Mouse (Mus musculus): ENCODE measurements around the gene Adamts14.

The Adamts14 gene

DNA sequence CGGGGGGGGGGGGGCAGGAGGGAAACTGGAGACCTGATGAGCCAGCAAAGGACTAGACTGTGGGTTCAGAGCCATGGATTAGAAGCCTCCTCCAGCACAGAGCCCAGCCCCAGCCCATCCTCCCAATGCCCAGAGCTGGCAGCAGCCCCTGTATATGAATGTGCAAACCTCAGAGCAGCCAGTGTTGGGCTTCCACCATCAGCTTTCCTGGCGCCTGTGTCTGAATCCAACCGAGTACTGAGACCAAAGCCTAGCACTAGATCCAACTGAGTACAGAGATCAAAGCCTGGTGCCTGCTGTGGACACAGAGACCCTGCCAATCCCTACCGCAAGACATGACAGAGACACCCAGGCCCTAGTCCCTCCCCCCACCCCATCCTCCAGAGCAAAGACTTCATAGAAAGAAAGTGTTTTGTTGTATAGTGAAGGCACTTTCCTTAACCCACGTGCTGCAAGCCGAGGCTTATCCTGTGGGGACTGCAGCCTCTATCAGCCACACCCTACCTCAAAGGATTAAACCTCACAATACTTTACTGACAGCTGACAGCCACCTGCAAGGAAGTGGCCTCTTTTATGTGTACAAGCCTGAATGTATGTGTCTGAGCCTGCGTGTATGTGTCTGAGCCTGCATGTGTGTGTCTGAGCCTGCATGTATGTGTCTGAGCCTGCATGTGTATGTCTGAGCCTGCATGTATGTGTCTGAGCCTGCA lies 40.2 kb downstream of the Adamts14 start:
- peak; percentile 10 for DNase-seq (ENCODE audit: low spot score)

DNA sequence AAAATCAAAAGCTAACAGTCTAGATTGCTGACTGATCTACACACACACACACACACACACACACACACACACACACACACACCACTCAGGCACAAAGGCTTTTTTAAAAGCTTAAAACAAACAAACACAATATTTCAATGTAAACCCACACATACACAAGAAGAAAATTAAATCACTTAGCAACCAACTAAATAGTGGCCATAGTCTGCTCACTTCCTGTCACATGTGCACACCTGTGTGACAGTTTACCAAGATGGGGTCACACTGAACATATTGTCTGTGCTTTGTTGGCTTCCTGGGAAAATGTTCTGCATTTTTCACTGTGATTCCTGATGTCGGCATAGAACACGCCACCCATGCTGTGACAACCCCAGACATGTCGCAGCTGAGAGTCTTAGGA lies 41.5 kb downstream of the Adamts14 start:
- no peak for DNase-seq (ENCODE audit: low spot score)

DNA sequence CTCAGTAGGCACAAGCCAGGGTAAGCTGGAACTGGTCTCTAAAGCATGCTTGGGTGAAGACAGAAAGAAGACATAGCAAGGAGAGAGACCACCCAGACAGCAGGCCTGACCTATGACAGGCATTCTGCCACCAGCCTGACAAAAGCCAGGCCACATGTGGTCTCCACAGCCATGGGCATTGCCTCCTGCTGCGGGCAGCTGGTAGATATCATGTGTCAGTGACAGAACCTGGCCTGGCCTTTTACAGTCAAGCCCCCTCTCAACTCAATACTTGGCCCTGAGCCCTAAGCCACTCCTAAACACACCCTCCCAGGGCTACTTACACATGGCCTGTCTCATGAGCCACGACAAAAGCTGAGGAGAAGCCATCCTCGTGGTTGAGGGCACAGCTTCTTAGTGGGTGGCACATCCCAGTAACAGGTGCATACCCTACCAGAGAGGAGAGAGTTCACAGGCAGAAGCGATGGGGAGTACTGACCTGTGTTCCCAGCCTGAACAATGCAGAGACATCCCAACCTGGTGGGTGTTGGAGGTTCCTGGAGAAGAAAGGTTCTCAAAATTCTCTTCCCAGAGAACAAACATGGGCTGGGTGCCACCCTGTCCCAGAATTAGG lies 46.3 kb downstream of the Adamts14 start:
- DNase-seq (ENCODE audit: low spot score), result no peak

DNA sequence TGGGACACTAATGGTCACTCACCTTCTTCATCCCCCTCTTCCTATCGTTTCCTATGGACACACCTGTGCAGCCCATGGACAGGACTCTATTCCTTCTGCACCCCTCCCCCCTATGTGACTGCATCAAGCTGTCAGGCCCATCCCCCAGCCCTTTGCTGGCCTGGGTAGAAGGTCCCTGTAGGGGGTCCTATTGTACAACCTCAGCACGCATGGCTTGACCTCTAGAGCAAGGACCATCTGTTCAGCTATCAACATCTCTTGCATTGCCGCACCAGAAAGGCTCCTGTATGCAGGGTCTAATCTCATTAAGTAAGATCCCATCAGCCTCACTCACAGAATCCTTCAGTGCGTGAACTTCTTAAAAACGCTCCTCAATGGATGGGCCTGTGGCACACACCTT lies 47.5 kb downstream of the Adamts14 start:
- no peak for DNase-seq (ENCODE audit: low spot score)

DNA sequence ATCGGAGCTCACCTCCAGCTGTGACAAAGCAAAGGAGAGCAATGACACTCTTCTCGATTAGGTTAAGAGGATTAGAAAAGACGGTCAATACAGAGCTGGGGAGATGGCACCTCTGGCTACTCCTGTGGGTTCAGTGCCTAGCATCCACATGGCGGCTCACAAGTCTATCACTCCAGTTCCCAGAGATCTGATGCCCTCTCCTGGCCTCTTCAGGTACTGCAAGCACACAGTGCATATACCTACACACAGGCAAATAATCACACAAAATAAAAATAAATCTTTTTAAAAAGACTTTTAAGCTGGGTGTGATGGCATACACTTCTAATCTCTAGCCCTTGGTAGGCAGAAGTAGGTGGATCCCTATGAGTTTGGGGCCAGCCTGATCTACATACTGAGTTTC lies 53.9 kb downstream of the Adamts14 start:
- no peak for DNase-seq (ENCODE audit: low spot score)

DNA sequence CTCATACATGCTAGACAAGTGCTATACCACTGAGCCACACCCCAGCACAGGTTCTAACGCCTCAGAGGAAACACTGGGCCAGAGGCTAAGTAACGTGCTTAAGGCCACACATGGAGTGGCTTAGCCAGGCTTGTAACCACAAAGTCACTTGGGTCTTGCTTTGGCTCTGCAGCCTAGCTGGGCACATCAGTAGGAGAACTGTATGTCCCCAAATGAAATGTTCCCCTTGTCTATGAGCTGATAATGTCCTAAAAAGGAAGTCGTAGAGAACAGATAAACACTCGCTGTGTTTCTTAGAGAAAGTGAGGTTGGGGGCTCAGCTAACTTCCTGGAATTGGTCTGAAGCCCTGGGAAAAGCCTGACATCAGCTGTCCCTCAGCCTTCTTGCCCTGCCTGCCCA lies 57.1 kb downstream of the Adamts14 start:
- DNase-seq (ENCODE audit: low spot score), result no peak

DNA sequence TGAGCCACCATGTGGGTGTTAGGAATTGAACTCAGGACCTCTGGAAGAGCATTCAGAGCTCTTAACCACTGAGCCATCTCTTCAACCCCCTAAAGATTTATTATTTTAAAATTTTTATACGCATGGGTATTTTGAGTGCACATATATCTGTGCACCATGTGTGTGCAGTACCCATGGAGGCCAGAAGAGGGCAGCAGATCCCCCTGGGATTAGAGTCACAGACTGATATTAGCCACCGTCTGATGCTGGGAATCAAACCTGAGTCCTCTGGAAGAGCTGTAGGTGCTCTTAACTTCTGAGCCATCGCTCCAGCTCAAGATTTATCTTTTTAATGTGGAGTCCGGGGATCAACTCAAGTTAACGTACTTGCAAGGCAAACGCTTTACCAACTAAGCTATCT lies 57.6 kb downstream of the Adamts14 start:
- DNase-seq (ENCODE audit: low spot score), result no peak

DNA sequence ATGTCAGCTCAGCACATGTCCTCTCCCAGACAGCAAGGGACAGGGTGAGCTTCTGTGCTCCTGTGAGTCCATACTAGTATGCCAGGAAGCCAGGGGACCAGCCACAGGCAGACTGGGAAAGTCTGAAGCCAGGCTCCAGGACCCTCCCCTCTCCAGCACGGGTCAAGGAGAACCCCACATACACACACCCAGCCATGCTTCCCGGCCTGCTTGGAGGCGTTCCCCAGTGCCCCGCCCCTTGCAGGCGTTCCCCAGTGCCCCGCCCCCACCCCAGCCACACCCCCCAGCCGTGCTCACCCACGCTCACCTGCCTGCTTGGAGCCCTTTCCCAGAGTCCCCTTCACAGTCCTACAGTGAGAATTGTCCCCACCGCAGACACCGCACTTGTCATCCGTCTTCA lies 60.4 kb downstream of the Adamts14 start:
- DNase-seq (ENCODE audit: low spot score), result no peak

DNA sequence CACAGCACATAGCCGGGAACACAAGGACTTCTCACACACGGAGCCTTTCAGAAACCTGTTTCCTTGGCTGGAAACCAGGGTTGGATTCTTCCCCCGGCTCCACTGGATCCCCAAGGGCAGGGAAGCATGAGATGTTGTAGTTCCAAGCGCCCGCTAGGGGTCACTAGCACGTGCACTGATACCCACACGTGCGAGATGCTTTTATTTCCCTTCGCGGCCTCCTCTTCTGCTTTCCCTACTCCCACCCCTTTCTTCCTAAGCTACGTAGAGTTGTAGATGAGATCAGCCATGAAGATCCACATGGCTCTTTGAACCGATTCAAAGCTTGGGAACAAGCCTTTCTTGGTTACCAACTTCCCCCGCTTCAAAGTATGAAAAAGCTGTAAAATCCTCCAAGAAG lies 61.5 kb downstream of the Adamts14 start:
- DNase-seq (ENCODE audit: low spot score), result peak; percentile 59

DNA sequence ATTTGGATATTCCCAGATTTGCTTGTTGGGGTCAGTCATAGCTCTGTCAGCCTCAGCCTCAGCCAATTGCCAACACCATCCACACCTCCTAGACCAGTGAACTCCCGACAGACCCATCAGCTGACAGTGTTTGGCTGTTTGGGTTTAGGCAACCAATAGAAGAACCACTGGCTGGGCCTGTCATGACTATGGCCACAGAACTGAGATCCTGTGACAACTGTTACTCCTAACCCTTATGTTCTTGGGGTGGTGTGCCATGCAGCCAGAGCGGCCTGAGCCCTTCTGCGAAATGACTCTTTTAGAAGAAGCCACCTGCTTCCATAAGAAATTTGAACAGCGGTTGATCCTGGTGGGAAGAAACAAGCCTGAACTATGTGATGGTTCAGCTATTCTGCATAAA lies 62.1 kb downstream of the Adamts14 start:
- no peak for DNase-seq (ENCODE audit: low spot score)

DNA sequence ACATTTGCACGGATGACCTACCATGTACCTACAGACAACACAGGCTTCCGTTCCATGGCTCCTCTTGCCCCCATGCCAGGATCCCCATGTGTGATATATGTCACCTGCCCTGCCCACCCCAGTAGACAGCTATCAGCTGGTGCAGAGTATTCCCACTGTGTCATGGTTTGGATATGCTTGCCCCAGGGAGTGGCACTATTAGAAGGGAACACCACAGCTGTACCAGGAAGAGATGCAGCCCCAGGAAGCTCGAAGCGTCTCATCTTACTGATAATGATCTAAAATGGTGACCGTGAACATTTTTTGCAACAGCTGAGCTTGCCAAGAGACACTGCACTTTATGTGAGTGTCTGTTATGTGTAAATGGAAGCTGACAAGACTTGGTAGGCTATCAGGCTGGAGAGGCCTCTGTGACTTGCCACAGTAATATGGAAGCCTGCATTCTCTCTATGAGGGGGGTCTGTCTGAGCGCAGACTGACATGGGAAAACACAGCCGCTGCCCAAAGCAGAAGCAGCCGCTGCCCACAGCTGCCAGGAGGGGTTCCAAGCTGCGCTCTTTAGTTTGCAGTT lies 65.0 kb downstream of the Adamts14 start:
- no peak for DNase-seq (ENCODE audit: low spot score)

DNA sequence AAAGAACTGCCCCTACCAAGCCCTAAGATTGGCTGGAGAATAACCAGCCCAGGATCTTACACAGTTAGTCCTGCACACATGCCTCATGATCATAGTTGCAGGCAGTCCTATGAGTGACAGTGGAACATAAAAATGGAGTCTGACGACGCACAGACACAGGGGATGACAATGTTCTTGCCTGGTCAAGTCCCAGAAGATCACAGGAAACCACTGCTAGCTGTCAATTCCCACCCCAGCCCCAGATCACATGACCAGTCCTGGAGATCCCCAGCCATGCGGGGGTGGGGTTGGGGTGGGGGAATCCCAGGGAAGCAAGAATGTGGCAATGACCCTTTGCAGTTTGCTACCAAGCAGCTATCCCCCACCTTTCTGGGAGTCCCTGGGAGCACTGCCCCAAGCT lies 69.3 kb downstream of the Adamts14 start:
- no peak for DNase-seq (ENCODE audit: low spot score)

DNA sequence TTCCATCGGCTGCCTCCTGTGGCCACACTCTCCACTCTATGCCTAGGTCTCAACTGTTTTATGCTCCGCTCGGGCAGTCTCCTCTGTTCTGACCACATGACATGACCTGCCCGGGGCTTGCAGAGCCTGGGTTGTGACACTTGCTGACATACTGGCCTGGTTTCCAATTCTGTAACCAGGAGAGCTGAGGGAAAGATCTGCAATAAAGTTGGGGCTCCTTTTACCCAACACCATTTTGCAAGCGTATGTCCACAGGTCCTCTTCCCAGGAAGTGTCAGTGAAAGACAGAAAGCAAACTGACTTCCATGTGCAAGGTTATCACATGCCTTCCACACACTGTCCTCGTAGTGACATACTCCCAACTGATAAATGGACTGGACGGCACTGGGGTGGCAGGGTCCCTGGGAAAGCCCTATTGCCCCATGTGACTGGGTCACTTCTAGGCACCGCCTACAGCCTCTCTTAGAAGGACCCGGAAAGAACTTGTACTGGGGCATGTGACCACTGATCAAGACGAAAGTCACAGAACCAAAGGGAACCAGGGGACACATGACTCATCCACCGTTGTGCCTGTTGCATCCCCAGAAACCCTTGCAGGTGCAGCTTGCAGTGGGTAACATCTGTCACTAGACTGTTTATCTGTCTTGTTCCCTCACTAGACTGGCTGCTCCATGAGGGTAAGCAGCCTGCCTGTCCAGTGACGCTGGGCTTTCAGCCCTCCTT lies 71.5 kb downstream of the Adamts14 start:
- no peak for DNase-seq (ENCODE audit: low spot score)

DNA sequence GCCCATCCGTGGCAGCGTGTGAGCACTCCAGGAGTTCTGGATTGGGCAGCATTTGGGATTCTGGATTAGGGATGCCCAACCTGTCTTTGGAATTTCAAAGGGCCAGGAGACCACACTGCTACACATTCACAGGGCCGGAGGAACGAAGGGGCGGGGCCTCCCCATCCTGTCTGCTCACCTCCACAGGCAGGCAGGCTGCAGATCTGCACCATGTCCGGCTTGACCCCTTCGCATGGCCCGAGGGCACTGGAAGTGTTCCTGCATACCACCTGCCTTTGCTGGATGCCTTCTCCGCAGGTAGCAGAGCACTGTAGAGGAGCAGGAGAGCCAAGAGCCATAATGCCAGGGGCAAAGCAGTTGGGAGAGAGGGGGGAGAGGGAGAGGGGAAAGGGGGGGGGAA lies 72.2 kb downstream of the Adamts14 start:
- no peak for DNase-seq (ENCODE audit: low spot score)

DNA sequence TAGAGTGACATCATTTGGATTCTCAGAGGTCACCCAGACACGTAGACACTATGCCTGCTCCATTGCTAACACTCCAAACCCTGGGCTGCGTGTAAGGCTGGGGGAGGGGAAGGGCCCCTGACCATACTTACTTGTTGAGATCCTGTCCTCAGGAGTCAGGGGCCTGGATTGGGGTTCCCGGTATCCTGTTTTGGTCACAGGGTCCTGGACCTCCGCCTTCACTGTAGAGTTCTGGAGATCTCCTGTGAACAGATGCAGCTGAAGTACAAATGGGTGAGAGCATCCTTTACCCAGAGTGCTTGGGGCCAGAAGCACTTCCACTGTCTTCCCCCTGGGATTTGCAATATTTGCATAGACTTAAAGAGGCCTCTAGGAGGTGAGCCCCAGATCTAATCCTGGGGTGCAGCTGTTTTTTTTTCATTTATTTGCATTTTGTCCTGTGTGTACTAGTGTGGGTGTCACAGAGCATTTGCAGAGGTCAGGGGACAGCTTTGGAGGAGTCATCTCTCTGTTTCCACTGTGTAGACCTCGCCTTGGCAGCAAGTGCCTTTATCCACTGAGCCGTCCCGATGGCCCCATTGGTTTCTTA lies 72.9 kb downstream of the Adamts14 start:
- no peak for DNase-seq (ENCODE audit: low spot score)

DNA sequence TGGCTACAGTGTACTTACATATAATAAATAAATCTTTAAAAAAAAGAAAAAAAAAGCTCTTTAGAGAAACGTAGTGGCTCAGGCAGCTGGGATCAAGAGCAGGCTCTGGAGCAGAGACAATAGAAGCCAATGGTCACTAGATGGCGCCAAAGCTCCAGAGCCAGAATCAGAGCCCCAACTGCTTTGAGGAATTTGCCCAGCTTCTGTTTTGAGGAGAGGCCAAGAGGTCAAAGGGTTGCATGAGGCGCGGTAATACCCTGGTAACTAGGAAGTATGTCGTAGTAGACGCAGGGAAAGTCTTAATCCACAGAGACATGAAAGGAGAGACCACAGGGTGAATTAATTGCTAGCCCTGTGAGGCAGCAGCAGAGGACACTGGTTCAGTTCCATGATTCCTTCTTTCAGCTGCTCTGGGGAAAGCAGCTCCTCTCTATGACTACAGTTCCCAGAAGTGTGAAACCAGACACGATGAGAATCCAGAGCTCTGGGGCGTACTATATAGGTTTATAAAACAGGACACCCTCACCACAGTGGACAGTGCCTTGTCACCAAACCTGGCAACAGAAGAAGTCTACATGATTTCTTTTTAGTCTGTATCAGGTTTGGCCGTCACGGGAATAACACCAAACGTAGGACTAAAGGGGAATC lies 73.5 kb downstream of the Adamts14 start:
- peak; percentile 94 for DNase-seq (ENCODE audit: low spot score)

DNA sequence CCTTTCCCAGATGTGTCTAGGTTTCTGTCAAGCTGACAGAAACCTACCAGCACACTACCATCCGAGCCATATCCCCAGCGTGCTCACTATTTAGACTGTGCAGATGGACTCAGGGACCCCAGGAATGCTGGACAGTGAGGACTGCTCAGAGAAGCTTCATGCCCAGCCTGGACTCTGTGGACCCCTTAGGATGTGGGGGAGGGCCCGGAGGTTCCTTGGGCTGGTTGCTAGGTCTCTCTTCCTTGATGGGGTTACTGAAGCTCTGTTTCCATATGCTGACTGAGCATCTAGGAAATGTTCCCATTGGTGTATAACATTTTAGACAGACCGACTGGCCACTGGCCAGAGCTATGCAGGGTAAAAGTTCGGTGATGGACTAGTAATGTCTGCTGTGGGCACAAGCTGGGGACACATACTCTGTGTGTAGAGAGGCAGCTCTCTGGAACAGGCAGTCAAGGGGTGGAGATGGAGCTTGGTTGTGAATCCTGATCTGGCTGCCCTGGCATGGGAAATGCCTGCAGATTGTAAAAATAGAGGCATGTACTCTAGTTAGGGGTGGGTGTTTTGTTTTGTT lies 77.4 kb downstream of the Adamts14 start:
- DNase-seq (ENCODE audit: low spot score), result peak; percentile 57

DNA sequence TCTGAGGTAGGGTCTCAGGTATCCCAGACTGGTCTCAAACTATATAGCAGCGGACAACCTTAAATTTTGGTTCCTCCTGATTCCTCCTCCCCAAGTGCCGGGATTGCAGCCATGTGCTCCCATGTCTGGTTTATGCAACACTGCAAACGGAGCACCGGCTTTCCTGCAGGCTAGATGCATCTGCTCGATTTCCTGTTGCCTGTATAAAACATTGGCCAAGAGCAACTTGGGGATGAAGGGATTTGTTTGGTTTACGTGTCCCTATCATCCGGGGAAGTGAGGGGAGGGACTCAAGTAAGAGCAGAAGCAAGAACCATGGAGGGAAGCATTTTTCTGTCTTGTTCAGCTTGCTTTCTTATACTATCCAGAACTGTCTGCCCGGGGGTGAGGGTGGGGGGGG lies 78.0 kb downstream of the Adamts14 start:
- DNase-seq (ENCODE audit: low spot score), result no peak

DNA sequence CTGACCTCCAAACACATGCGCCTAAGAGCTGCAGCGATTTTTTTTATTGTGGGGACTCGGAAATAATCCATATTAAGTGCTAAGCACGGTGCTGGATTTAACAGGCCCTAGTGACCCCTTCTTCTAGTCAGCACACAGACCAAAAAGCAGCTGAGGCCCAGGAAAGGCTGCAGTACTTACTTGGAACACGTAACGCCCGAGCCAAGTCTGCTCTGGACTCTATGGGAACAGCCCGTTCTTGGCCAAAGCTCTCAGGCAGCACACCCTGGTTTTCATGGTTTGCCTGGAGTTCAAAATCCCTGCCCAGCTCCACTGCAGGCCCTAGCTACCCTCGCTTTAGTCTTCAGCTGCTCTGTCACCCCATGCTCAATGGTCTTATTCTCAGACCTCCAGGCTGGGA lies 78.6 kb downstream of the Adamts14 start:
- DNase-seq (ENCODE audit: low spot score), result peak; percentile 66

DNA sequence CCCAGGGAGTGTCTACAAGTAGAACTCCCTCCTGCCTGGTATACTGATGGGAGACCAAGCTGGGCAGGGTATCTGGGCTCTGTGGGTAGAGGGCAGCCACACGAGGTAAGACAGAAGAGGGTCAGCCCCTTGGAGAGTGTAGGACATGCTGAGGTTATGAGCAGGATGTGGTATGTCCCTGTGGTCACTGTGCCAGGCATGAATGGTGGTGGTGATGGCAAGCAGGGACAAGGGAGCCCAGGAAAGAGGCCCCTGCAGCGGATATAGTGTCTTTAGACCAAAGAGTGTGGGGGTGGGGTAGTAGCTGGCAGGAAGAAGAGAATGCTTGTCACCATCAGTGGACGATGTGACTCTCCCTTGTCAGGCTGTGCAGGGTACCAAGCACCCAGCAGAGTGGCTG lies 85.2 kb downstream of the Adamts14 start:
- DNase-seq (ENCODE audit: low spot score), result no peak

DNA sequence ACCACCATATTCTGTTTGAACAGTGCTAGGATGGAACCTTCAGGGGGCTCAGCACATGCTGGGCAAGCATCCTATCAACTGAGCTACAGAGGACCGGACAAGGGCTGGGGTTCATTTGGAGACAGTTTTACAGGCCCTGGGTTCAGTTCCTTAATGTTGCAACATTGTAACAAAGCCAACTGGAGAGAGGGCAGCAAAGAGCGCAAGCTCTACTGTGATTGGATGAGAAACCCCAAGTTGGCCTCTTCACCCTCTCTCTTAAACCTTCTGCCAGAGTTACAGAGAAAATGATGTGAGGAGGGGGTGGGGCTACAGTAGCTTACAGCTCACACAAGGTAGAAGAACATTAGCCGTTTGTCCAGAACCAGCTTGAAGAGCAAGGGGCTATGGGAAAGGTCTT lies 86.2 kb downstream of the Adamts14 start:
- DNase-seq (ENCODE audit: low spot score), result peak; percentile 72

DNA sequence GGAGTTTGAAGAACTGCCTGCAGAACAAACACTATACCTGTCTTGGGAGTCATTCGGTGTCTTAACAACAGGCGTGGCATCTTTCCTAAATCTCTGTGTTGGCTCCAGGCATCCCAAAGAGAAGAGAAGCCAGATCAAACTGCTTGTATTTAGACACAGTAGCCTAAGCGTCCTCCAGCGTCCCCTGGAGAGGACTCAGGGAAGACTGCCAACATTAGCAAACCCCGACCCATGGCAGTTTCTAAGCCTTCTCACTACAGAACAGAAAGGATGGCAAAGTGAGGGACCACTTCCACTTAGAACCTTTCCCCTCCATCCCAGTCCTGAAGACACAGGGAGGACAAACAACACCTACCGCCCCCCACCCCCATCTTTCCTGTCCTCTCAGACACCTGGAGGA lies 93.3 kb downstream of the Adamts14 start:
- DNase-seq (ENCODE audit: low spot score), result peak; percentile 43

Measured in adipocyte (in vitro differentiated cells).